Mouse (Mus musculus): Measurements from ENCODE around the gene Il16.

- no peak for TF ChIP-seq POLR2A (IDR thresholded peaks at IDR 0.05; ENCODE audit: extremely low read depth, insufficient read depth, low read length)
- no peak for TF ChIP-seq CTCF (IDR thresholded peaks at IDR 0.05; ENCODE audit: extremely low read depth, insufficient read depth, low read length)
Observed at GRCm38 (mm10) chr7:83650638-83651037, 94.9 kb downstream of the Il16 start.

Data from cortical plate, adult 2 months (tissue).